Mouse (Mus musculus) stomach, postnatal 0 days (tissue): ENCODE results near the gene Ctu2. TPM values are rescaled to one million over a fixed set of nuclear protein-coding genes. Genes with fewer than 3 reads are reported as not detected.
A peak's percentile ranks its signal among the peaks of the same experiment; 100 is the strongest.

Experiments
- ATAC-seq: fragments of 200-750 bp; cut with Nextera tagmentation; 2 replicates; pipeline ENCODE4 v1.8.0; 2017; ENCODE audit not compliant: low FRiP score, low TSS enrichment
- DNase-seq: peaks from one replicate; pipeline ENCODE4 v3.0.0-alpha.2; 2016; ENCODE audit warnings: low spot score
- H3K27ac ChIP-seq: fragments of 300-500 bp; sonication (generic); replicated peaks from 2 replicates; pipeline ENCODE4 v1.5.1; 2014; ENCODE audit warnings: mild to moderate bottlenecking, control low read depth
- H3K27me3 ChIP-seq: fragments of 300-500 bp; sonication (generic); 2 replicates; pipeline ENCODE4 v1.6.1; 2014; ENCODE audit warnings: low read length; ENCODE audit not compliant: control insufficient read depth, insufficient read depth
- H3K36me3 ChIP-seq: fragments of 300-500 bp; sonication (generic); 2 replicates; pipeline ENCODE4 v1.6.1; 2014; ENCODE audit warnings: low read length, mixed read lengths; ENCODE audit not compliant: control insufficient read depth, insufficient read depth
- H3K4me1 ChIP-seq: fragments of 300-500 bp; sonication (generic); replicated peaks from 2 replicates; pipeline ENCODE4 v1.6.1; 2014; ENCODE audit warnings: antibody characterized with exemption; ENCODE audit not compliant: control insufficient read depth, insufficient read depth
- H3K4me2 ChIP-seq: fragments of 300-500 bp; sonication (generic); replicated peaks from 2 replicates; pipeline ENCODE4 v1.6.1; 2014; ENCODE audit warnings: low read depth, mild to moderate bottlenecking, control low read depth, moderate library complexity
- H3K4me3 ChIP-seq: fragments of 300-500 bp; sonication (generic); 2 replicates; pipeline ENCODE4 v1.5.1; 2014; ENCODE audit warnings: low read depth, low read length, control low read depth
- H3K9ac ChIP-seq: fragments of 300-500 bp; sonication (generic); 2 replicates; pipeline ENCODE4 v1.6.1; 2014; ENCODE audit warnings: mild to moderate bottlenecking, low read length, control low read depth, mixed read lengths
- H3K9me3 ChIP-seq: fragments of 300-500 bp; sonication (generic); 2 replicates; pipeline ENCODE4 v1.6.1; 2016; ENCODE audit warnings: low read length; ENCODE audit not compliant: control insufficient read depth
- CTCF ChIP-seq: IDR thresholded peaks from 2 replicates; pipeline ENCODE4 v1.5.1; 2016; ENCODE audit warnings: antibody characterized with exemption, low read depth, mild to moderate bottlenecking, moderate library complexity
- EP300 ChIP-seq: optimal IDR thresholded peaks from 2 replicates; pipeline ENCODE3; 2016; ENCODE audit warnings: antibody characterized with exemption
- WGBS: fragments of 180-500 bp; shearing (Covaris S2); extraction: QIAGEN DNeasy Blood & Tissue Kit; methylation state at CpG from one replicate; pipeline ENCODE4 v1.1.7; 2014; 5-methylcytosine and 5-hydroxymethylcytosine counted together
- polyA plus RNA-seq: library from polyadenylated mRNA; unstranded; fragments of >200 nt; fragmentation: Nextera tagmentation; extraction: Ambion mirVana; gene quantifications from 2 replicates; pipeline ENCODE4 v1.2.1, GENCODE M21; 2015

Gene Ctu2
- polyA plus RNA-seq, 1 experiment from 2014 or later = 34.5 TPM

DNA sequence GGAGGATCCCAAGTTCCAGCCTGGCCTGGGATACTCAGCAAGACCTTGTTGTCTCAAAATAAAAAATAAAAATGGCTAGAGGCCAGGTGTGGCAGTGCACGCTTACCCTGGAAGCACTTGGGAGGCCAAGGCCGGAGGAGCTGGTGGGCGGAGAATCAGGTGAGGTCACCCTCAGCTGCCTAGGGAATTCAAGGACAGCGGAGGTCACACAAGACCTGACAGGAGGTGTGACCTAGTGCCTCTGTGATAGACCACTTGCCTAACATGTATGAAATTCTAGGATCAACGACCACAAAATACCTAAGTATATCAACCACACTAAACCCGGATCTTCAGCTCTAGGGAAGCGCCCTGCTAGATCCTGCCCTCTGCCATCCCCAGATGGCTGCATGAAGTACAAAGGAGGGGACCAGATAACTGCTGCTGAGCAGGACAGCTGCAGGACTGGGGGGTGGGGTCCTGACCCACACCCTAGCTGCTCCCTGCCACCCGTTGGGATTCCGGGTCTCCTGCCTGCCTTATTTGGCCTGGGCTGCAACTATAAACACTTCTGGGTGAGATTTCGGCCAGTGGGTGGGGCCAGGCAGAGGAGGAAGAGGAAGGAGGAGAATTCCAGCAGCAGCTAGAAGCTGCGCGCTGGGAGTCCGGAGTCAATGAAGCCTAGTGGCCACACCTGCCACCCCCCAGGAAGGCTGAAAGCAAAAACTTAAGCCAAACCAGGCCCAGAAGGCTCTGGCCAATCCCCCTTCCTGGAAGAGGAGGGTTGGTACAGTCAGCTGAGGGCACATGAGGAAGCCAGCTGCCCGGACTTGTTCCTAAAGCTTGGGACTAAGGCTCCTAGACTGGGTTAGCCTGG, 47.1 kb downstream of the Ctu2 start:
- ATAC-seq (peak; percentile 73), DNase-seq (peak; percentile 71)
- peak overlapping the region; percentile 34 for H3K4me2 ChIP-seq
- H3K36me3 ChIP-seq = no peaks in the 10 kb centered on the region
- 29% methylated on average over 14 of the region's 14 CpGs for WGBS
- H3K9ac ChIP-seq = peak overlapping the region; percentile 50
- TF ChIP-seq CTCF = no peak
- TF ChIP-seq EP300 = no peak
- H3K27me3 ChIP-seq = no peaks in the 10 kb centered on the region
- peak overlapping the region; percentile 88 for H3K27ac ChIP-seq
- H3K4me1 ChIP-seq = peaks cover 18% of the 10 kb centered on the region
- no peaks in the 10 kb centered on the region for H3K9me3 ChIP-seq
- no peak overlapping the region for H3K4me3 ChIP-seq

DNA sequence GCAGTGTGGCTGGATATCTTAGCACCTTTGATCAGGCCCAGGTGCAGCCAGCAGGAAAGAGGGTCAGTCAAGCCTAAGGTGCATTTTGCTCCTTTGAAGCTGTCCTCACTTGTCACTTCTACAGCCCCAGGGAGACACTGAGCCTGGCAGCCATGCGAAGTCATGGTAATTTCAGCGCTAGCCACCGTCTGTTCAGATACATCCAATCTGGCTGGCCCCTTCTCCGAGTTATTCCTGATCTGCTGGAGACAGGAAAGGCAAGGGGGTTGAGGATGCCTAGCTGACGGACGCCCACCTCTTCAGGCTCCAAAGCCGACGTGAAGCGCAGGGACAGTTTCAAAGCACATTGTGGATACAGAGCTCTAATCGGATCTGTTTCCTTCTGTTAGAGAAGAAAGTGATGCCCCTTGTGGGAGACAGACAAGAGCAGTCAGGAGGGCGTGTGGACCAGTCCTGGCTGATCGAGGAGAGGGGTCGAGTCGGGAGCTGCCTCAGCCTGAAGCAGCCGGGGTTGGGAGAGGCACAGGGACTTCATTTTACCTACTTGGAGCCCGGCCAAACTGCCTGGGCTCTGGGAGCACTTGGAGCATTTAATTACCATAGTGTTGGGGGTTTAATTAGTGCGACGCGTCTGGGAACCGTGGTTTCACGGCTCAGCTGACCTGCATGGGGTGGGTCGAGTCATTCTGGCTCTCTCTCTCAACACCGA, 47.9 kb downstream of the Ctu2 start:
- H3K4me1 ChIP-seq = peaks cover 18% of the 10 kb centered on the region
- no peak for DNase-seq
- H3K9ac ChIP-seq = peak overlapping the region; percentile 50

DNA sequence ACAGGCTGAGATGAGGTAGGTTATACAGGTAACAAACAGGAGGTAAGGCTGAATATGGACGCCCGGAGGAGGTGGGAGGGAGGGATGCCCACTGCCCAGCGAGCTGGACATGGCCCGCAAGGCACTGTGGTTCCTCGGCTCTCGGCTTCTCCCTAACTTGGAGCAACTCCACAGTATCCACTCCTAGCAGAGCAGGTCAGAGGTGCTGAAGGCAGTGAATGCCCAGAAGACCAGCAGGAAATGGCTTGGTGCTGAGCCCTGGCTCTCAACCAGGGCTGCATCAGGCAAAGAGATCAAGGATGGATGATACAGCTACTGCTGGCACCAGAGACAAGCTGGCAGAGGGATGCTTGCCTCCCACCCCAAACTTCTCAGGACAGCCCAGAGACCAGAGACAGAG, 48.6 kb downstream of the Ctu2 start:
- Histone ChIP-seq H3K4me2 (peak overlapping the region; percentile 34; the same call in 1 of the 2 replicates), H3K36me3 (no peaks in the 10 kb centered on the region), H3K27me3 (no peaks in the 10 kb centered on the region), H3K9ac (no peak overlapping the region), H3K4me1 (peaks cover 18% of the 10 kb centered on the region), H3K4me3 (no peak overlapping the region), H3K9me3 (no peaks in the 10 kb centered on the region), H3K27ac (peak overlapping the region; percentile 88)
- TF ChIP-seq CTCF (no peak), EP300 (no peak)
- DNase-seq = no peak
- 75% methylated on average over 6 of the region's 6 CpGs for WGBS
- no peak for ATAC-seq

More for the DNA sequence above, 47.9 kb downstream of the Ctu2 start:
- TF ChIP-seq CTCF (no peak), EP300 (no peak)
- H3K9me3 ChIP-seq = no peaks in the 10 kb centered on the region
- H3K36me3 ChIP-seq = no peaks in the 10 kb centered on the region
- H3K27ac ChIP-seq = peak overlapping the region; percentile 88
- H3K4me3 ChIP-seq = no peak overlapping the region
- peak overlapping the region; percentile 34 for H3K4me2 ChIP-seq
- H3K27me3 ChIP-seq = no peaks in the 10 kb centered on the region
- 18% methylated on average over 23 of the region's 23 CpGs for WGBS
- no peak for ATAC-seq

DNA sequence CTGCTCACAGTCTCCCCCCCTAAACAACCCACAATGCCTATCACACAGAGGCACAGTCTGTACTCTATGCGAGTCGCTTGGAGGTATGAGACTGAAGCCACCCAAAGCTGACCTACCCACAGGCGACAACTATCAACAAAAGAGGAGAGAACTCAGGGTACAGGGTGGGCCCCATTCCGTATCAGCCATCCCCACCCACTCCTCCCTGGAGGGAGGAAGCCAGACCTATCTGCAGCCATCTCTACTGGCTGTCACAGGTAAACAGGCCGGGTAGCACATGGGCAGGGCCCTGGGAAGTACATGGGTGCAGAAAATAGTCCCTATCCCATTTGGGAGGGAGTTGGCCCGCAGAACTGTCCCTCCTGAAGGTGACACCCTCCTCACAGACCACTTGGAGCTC, 49.1 kb downstream of the Ctu2 start:
- no peak overlapping the region for H3K4me3 ChIP-seq
- H3K4me2 ChIP-seq = no peak overlapping the region
- TF ChIP-seq EP300 = no peak
- TF ChIP-seq CTCF = no peak
- peaks cover 18% of the 10 kb centered on the region for H3K4me1 ChIP-seq
- no peak for ATAC-seq
- DNase-seq = no peak
- no peak overlapping the region for H3K9ac ChIP-seq
- no peaks in the 10 kb centered on the region for H3K36me3 ChIP-seq
- 49% methylated on average over 6 of the region's 6 CpGs for WGBS
- peak overlapping the region; percentile 35 for H3K27ac ChIP-seq
- no peaks in the 10 kb centered on the region for H3K27me3 ChIP-seq
- H3K9me3 ChIP-seq = no peaks in the 10 kb centered on the region

DNA sequence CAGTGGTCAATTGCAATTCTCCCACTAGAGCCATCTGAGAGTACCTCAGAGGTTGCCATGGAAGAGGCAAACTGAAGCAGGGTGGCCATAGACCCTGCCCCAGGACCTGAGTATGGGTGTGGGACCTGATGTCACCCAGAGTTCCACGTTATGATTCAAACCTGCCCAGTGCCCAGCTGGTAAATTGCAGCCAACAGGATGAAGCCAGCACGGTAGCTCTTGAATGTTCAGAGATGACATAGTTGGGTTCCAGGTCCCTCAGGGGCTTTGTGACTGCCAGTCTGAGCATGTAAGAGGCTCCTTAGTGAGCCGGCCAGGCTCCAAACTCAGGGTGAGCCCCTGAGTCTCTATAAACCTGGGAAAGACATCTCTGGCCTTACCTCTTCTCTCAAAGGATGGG, 50.1 kb downstream of the Ctu2 start:
- no peak overlapping the region; the same call in none of the 2 replicates for H3K27ac ChIP-seq
- H3K9ac ChIP-seq = no peak overlapping the region
- no peaks in the 10 kb centered on the region for H3K27me3 ChIP-seq
- DNase-seq = no peak
- no peak overlapping the region for H3K4me3 ChIP-seq
- no peaks in the 10 kb centered on the region for H3K9me3 ChIP-seq
- H3K4me1 ChIP-seq = peaks cover 18% of the 10 kb centered on the region
- WGBS = 45% methylated on average over 3 of the region's 3 CpGs
- H3K4me2 ChIP-seq = no peak overlapping the region
- H3K36me3 ChIP-seq = no peaks in the 10 kb centered on the region
- TF ChIP-seq EP300 = no peak
- no peak for TF ChIP-seq CTCF
- no peak for ATAC-seq
